Mouse (Mus musculus) erythroblast, adult 5-6 weeks (primary cell): ENCODE measurements at regions not wholly inside any gene's neighbourhood (a gene's known extent, or its start where the extent isn't known, plus 50 kb on each side); places are given as distances from the start of the nearest gene placed in this dataset.

Experiments used
- ATAC-seq: replicated peaks from 2 replicates; pipeline ENCODE4 v1.8.0; 2016; ENCODE audit warnings: moderate number of reproducible peaks, mild to moderate bottlenecking, moderate TSS enrichment, inconsistent platforms; ENCODE audit not compliant: poor library complexity, low FRiP score, severe bottlenecking

DNA sequence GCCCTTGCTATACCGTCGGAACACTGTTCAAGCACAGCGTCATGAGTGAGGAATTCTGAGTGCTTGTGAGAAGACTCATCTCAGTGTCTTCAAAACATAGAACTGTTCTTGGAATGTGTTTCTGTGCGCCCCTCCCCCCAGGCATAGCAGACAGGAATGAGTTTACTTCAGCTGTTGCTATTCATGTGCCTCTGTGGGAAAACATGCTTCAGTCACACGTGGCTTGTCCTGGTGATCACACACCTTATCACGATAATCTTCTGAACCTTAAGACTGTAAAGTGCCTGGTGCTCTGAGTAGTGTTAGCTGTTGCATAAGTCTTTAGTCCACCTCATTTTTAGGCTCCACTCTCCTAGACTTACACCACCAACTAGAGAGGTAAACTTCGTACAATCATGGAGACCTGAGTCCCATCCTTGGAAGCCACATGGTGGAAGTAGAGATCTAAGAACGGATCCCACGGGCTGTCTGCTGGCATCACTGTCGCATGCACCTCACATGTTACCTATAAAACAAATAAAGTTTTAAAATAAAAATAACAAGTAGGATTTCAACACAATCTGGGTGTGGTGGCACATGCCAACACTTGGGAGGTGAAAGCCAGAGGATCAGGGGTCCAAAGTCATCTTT is 1143.8 kb downstream of the 4930447A16Rik start:
- no peak for ATAC-seq

DNA sequence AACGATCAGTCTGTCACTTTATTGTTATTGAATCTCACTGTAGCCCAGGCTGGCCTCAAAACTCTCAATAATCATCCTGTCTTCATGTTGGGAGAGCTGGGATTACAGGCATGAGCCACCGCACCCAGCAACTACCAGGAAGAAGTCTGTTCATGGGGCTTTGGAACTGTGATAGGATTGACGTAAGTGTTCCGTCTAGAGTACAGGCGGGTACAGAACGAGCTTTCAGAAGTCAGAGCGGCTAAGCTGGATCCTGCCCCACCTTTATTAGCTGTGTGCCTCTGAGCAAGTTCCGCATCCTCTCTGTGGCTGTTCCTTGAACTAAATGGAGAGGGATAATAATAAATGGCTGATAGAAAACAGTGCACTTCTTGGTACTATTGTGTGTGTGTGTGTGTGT is 1144.8 kb downstream of the 4930447A16Rik start:
- ATAC-seq: no peak

DNA sequence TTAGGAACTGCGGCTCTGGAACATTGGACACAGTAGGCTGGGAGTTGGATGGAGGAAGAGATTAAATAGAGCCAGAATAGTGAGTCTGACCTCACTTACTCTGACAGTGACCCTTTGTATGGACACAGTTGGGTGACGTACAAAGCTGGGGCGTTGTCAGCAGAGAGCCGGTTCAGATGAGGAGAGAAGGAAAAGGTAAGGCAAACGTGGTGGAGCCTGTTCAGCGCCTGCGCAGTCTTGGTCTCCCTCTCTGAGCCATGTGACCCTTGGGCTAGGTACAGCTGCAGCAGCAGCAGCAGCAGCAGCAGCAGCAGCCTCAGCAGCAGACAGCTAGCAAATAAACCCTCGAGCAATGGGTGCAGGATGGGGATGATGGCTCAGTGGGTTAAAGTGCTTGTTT is 1145.4 kb downstream of the 4930447A16Rik start:
- no peak for ATAC-seq

DNA sequence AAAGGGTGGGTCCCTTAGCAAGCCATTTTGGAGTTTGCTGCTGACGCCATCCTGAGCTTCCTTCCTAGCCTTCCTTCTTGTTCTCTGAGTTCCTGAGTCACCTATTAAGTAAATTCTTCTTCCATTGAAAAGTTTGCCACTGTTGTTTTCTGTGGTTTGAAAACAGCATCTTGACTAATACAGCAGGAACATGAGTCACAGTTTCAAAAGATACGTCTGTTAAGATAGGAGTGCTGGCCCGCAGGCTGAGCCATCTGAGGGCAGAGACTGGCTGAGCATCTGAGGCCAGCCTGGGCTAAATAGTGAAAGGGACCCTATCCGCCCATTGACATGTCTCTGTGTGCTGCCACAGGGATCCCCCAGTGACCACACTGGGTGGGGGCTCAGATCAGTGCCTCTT is 1147.3 kb downstream of the 4930447A16Rik start:
- no peak for ATAC-seq

GRCm38 (mm10) chr15:38574447-38574846 is 1149.1 kb downstream of the 4930447A16Rik start:
- no peak for ATAC-seq

DNA sequence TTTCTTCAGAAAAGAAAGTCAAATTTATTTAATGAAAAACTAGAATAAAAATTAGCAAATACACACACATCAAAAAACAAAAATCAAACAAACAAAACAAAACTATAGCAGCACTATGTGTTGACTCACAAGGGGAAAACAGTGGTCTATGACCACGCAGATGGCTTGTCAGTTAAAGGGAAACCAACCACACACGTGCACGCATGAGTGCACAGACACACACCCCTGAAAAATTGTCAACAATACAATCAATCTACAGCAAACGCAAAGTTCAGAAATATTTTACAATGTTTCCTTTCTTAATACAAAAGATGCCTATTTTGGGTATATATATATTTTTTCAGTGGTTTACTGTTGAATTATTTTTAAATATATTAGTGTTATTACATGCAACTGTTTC is 1149.9 kb downstream of the 4930447A16Rik start:
- ATAC-seq: no peak

DNA sequence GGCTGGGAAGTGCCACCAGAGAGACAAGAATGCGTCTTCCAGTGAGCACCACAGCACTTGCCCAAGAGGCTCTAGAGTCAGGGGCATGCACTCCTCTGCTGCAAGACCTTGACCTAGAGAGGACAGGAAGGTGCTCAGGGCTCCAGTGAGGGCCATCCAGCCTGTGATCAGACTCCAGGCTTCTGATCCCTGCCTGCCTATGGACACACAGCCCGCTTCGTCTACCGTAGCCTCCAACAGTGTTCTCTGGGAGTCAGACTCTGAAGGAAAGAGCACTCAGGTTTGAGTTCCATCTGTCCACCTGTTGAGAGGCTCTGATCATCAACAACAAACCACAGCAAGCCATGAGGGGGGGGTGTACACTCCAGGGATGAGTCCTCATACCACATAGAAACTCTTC is 1152.3 kb downstream of the 4930447A16Rik start:
- no peak for ATAC-seq

DNA sequence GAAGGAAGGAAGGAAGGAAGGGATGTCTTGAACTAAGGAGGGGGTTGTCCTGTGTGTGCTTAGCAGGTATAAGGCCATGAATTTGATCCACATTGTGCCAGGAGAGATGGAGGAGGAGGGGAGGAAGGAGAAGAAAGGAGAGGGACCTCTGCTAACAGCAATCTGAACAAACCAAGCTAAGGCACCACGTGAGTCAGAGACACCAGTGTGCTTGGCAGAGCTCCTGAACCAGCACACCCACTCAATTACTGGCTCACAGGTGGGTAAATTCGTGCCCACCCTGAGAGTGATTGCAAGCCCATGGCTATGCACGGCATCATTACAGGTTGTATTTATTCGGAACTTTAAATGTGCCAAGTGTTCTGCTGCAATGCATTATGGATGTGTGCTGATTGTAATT is 1154.1 kb downstream of the 4930447A16Rik start:
- no peak for ATAC-seq

DNA sequence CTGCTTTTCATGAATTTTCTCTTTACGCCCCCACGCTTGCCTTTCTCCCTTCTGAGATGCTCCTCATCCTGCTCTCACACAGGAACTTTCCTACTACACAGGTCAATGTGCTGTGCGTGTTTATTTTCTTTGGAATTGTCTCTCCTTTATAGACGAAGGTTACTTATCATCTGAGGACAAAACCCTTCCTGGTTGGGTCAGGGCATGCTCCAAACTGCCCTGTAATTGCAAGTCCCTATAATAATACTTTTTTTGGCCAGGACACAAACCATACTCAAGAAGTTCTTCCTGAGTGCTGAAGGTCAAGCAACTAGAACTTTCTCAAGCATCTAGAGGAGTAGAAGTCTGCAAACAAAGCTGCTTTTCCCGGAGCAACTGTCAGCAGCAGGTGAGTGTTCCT is 1158.1 kb downstream of the 4930447A16Rik start:
- no peak for ATAC-seq

- ATAC-seq: no peak
Observed at GRCm38 (mm10) chr15:38584425-38584824, 1159.1 kb downstream of the 4930447A16Rik start.

DNA sequence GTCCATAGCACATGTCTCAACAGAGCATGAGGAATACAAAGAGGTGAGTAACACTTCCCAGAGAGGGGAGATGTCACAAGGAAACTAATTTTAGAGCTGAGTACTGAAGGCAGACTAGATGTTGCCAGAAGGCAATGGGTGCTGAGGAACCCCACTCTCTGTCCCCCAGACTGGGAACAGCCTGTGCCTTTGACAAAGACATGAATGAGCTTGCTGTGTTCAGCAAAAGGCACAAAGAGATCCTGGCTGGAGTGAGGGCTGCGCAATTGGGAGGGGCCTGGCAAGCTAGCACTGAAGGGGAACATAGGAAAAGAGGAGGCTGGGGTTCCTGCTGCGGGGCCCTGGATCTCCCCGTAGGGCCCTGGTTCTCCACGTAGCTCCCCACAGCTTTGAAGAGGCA is 1160.3 kb downstream of the 4930447A16Rik start:
- ATAC-seq: no peak

GRCm38 (mm10) chr15:38586594-38586993 is 1161.2 kb downstream of the 4930447A16Rik start:
- no peak for ATAC-seq

DNA sequence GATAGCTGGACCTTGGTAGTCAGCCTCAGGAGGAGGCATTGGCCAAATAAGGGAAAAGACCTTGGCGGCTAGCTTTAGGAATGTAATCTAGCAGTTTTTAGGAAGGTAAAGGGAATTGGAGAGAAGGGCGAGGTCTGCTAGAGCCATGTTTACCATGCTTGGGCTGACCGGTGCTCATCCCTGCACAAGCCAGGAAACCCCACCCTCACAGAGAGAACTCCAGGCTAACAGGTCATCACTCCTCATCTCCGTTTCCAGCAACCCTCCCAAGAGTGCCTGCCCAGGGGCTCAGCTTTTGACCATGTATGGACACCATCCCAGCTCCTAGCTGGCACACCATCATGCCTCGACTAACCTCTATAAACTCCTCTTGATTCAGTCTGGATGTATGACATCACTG is 1162.9 kb downstream of the 4930447A16Rik start:
- no peak for ATAC-seq

DNA sequence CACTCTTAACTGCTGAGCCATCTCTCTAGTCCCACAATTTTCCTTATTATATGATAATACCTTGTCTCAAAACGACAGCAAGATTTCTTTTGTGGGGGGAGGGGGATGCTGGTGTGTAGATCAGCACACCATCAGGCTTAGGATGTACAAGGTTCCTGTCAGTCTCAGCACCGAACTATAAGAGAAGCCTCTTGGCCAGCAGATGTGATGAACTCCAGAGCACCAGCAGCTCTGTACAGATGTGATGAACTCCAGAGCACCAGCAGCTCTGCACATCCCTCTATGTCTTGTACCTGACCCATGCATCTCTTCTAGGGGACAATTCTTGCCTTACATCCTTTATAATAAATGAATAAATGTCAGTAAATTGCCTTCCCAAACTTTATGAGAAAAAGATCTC is 1163.7 kb downstream of the 4930447A16Rik start:
- no peak for ATAC-seq

- no peak for ATAC-seq
Observed at GRCm38 (mm10) chr15:38589675-38590074, 1164.3 kb downstream of the 4930447A16Rik start.

- ATAC-seq: no peak
Observed at GRCm38 (mm10) chr15:38594095-38594494, 1168.7 kb downstream of the 4930447A16Rik start.

- no peak for ATAC-seq
Observed at GRCm38 (mm10) chr15:38594747-38595146, 1169.4 kb downstream of the 4930447A16Rik start.

DNA sequence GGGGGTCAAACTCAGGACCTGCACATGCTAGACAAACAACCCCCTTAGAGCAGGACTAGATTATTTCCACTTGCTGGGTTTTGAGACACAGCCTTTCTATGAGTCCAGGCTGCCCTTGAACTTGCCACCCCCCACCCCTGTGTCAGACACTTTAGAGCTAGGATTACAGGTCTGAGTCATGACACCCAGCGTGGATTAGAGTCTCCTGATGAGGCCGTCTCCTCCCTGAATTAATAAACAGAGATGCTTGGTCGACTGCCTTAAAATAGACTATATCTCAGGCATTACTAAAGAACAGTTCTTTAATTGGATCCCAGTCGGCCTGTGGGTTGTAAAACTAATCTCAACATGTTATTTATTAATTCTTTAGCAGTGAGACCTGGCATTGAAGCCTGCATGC is 1170.5 kb downstream of the 4930447A16Rik start:
- ATAC-seq: no peak

- no peak for ATAC-seq
Observed at GRCm38 (mm10) chr15:38597458-38597857, 1172.1 kb downstream of the 4930447A16Rik start.

GRCm38 (mm10) chr15:38601436-38601835 is 1176.1 kb downstream of the 4930447A16Rik start:
- no peak for ATAC-seq

DNA sequence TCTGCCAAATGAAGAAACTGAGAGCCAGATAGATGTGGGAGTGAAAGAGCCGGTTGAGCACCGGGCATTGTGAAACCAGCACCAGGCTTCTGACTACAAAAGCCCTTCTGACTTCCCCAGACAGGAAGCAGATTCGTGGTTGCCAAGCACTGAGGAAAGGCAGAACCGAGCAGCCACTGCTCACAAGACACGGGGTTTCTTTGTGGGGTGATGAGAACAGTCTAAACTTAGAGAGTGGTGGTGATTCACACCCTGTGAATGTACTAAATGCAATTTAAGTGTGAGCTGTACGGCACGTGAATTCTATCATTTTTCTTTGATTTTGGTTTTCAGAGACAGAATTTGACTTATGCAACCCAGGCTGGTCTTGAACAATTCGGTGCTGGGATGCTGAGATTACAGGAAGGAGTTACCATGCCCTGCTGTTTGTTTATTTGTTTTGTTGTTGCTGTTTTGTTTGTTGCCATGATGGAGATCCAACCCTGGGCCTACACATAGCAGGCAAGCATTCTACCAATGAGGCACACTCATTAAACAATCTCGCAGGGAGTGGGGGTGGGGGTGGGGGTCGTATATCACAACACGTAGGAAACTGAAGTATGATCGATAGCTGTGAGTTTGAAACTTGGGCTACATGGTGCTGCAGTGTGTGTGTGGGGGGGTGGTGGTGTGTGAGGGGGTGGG is 1177.0 kb downstream of the 4930447A16Rik start:
- no peak for ATAC-seq

DNA sequence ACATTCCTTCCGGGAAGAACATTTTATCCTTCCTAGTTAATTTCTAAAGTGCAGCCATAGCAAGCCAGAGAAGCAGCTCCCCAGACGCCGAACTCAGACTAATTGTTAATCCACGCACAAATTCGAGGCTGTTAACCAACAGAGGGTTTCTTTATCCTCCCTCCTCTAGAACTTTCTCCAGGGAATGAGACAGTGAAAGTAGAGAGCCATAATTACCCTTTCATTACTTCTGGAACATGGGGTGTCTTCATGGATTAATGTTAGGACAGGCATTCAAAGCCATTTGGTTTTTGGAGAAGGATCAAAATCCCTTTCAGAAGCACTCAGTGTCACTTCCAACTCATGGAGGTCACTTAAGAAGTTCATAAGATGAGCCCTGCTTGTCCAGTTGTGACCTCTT is 1178.6 kb downstream of the 4930447A16Rik start:
- no peak for ATAC-seq
